Mouse (Mus musculus) hindbrain, postnatal 0 days (tissue): ENCODE measurements around the gene Ttc7b. TPM values are rescaled to one million over a fixed set of nuclear protein-coding genes. Genes with fewer than 3 reads are reported as not detected.
A peak's percentile ranks its signal among the peaks of the same experiment; 100 is the strongest.

Source experiments
- ATAC-seq: fragments of 200-750 bp; cut with Nextera tagmentation; 2 replicates; pipeline ENCODE4 v1.8.0; 2017; ENCODE audit warnings: mild to moderate bottlenecking, moderate TSS enrichment, moderate library complexity
- DNase-seq: peaks from one replicate; pipeline ENCODE4 v3.0.0-alpha.2; 2015; ENCODE audit warnings: low spot score
- H3K27ac ChIP-seq: fragments of 300-500 bp; sonication (generic); 2 replicates; pipeline ENCODE4 v1.5.1; 2014; ENCODE audit warnings: mild to moderate bottlenecking
- H3K27me3 ChIP-seq: fragments of 300-500 bp; sonication (generic); 2 replicates; pipeline ENCODE4 v1.6.1; 2014; ENCODE audit warnings: low read length, mixed read lengths; ENCODE audit not compliant: insufficient read depth
- H3K36me3 ChIP-seq: fragments of 300-500 bp; sonication (generic); 2 replicates; pipeline ENCODE4 v1.6.1; 2014; ENCODE audit warnings: low read length, mixed read lengths; ENCODE audit not compliant: insufficient read depth
- H3K4me1 ChIP-seq: fragments of 300-500 bp; sonication (generic); 2 replicates; pipeline ENCODE4 v1.6.1; 2014; ENCODE audit warnings: antibody characterized with exemption, low read length, mixed read lengths; ENCODE audit not compliant: insufficient read depth
- H3K4me2 ChIP-seq: fragments of 300-500 bp; sonication (generic); 2 replicates; pipeline ENCODE4 v1.6.1; 2014; ENCODE audit warnings: low read depth, mild to moderate bottlenecking, low read length, moderate library complexity, mixed read lengths
- H3K4me3 ChIP-seq: fragments of 300-500 bp; sonication (generic); 2 replicates; pipeline ENCODE4 v1.5.1; 2014; ENCODE audit warnings: low read length
- H3K9ac ChIP-seq: fragments of 300-500 bp; sonication (generic); replicated peaks from 2 replicates; pipeline ENCODE4 v1.6.1; 2014; ENCODE audit warnings: mild to moderate bottlenecking, low read length, moderate library complexity, mixed read lengths
- H3K9me3 ChIP-seq: fragments of 300-500 bp; sonication (generic); 2 replicates; pipeline ENCODE4 v1.6.1; 2016; ENCODE audit warnings: low read length, mixed read lengths
- CTCF ChIP-seq: IDR thresholded peaks from 2 replicates; pipeline ENCODE4 v1.5.1; 2016; ENCODE audit warnings: antibody characterized with exemption, control low read depth, low read depth
- whole genome bisulfite sequencing: fragments of 180-500 bp; shearing (Covaris S2); extraction: QIAGEN DNeasy Blood & Tissue Kit; methylation state at CpG from one replicate; pipeline ENCODE4 v1.1.7; 2014; 5-methylcytosine and 5-hydroxymethylcytosine counted together
- polyA plus RNA-seq: library from polyadenylated mRNA; unstranded; fragments of >200 nt; fragmentation: Nextera tagmentation; extraction: Ambion mirVana; gene quantifications from 2 replicates; pipeline ENCODE4 v1.2.1, GENCODE M21; 2015
- total RNA-seq: library from RNA; depleted of rRNA; stranded (reverse); fragments of >200 nt; gene quantifications from 2 replicates; pipeline ENCODE4 v1.2.3, GENCODE M21; 2014

Gene Ttc7b
- total and polyA plus RNA-seq, 2 experiments from 2014 or later, result 8.6 to 51.2 TPM

GRCm38 (mm10) chr12:100287565-100287964, 233.1 kb downstream of the Ttc7b start:
- Histone ChIP-seq H3K4me1 (peaks cover 27% of the 10 kb centered on the region), H3K36me3 (no peaks in the 10 kb centered on the region), H3K9me3 (no peaks in the 10 kb centered on the region), H3K9ac (no peak overlapping the region), H3K27ac (no peak overlapping the region), H3K4me3 (no peak overlapping the region), H3K4me2 (no peak overlapping the region), H3K27me3 (no peaks in the 10 kb centered on the region)
- 89% methylated on average over 2 of the region's 2 CpGs for WGBS
- DNase-seq (no peak), ATAC-seq (no peak)
- no peak for TF ChIP-seq CTCF

DNA sequence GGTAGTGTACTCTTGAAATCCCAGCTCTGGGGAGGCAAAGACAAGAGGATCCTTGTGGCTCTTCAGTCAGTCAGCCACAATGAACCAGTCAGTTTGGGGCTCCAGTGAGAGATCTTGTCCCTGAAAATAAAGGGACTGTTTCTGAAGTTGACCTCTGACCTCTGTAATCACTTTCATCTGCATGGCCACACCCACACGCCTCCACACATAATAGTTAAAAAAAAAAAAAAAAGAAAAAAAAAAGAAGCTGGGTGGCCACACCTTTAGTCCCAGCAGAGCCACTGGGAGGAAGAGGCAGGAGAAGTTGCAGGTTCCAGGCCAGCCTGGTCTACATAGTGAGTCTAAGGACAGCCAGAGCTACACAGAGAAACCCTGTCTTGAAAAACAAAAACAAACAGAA, 237.3 kb downstream of the Ttc7b start:
- Histone ChIP-seq H3K4me3 (no peak overlapping the region), H3K9me3 (no peaks in the 10 kb centered on the region), H3K36me3 (no peaks in the 10 kb centered on the region), H3K27me3 (no peaks in the 10 kb centered on the region), H3K4me2 (no peak overlapping the region), H3K9ac (no peak overlapping the region), H3K4me1 (peaks cover 11% of the 10 kb centered on the region), H3K27ac (peak overlapping the region; percentile 75)
- no peak for DNase-seq
- ATAC-seq, result no peak
- 100% methylated on average over 1 of the region's 1 CpGs for WGBS
- no peak for TF ChIP-seq CTCF

DNA sequence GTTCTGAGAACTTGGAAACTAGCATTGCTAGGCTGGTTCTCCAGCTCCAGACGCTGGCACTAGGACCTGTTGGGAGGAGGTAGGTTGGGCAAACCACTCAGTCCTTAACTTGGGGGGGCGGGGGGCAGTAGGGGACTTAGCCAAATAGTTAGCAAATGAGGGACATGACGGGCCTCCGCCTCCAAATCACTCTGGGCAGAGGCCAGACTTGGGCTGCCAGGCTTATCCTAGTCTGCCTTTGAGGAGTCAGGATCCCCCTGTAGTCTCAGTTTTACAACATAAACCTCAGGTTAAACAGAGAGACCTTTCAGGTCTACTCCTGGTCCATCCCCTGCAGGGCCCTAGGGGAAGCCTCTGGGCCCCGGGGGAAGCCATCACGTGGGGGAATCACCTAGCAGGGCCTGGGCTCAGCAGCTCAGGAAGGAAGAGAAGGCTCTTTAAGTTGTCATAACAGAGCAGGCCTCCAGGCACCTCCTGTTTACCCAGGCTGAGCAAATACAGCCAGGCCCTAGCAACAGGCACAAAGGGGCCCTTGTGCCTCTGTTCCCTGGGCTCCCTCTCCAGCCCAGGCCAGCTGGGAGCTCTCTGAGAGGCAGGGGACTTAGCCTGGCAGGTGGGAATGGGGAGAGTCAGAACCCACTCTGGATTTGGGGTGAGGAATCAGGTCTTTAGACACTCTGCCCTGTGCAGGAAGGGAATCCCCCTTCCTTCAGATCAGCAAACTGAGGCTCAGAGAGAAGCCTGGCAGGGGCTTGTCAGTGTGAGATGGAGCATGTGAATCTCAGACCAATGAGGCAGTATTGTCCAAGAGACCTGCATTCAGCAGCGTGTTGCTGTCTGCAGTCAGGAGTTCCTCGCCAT, 238.4 kb downstream of the Ttc7b start:
- Histone ChIP-seq H3K27me3 (no peaks in the 10 kb centered on the region), H3K4me1 (peaks cover 11% of the 10 kb centered on the region), H3K9me3 (no peaks in the 10 kb centered on the region), H3K36me3 (no peaks in the 10 kb centered on the region), H3K4me3 (no peak overlapping the region), H3K4me2 (no peak overlapping the region), H3K9ac (no peak overlapping the region; the same call in 1 of the 2 replicates), H3K27ac (peak overlapping the region; percentile 75)
- ATAC-seq (peak; percentile 90), DNase-seq (peak; percentile 73)
- WGBS, result 40% methylated on average over 8 of the region's 8 CpGs
- no peak; the same call in 1 of the 2 replicates for TF ChIP-seq CTCF

- no peak for ATAC-seq
- no peaks in the 10 kb centered on the region for H3K36me3 ChIP-seq
- DNase-seq, result no peak
- no peaks in the 10 kb centered on the region for H3K27me3 ChIP-seq
- H3K4me1 ChIP-seq, result peaks cover 15% of the 10 kb centered on the region
- WGBS, result 68% methylated on average over 4 of the region's 4 CpGs
- H3K9me3 ChIP-seq, result no peaks in the 10 kb centered on the region
- H3K9ac ChIP-seq, result no peak overlapping the region
- H3K27ac ChIP-seq, result peak overlapping the region; percentile 75
- TF ChIP-seq CTCF, result no peak
- H3K4me2 ChIP-seq, result no peak overlapping the region
- H3K4me3 ChIP-seq, result no peak overlapping the region
Observed at GRCm38 (mm10) chr12:100280972-100281794, 239.4 kb downstream of the Ttc7b start.

DNA sequence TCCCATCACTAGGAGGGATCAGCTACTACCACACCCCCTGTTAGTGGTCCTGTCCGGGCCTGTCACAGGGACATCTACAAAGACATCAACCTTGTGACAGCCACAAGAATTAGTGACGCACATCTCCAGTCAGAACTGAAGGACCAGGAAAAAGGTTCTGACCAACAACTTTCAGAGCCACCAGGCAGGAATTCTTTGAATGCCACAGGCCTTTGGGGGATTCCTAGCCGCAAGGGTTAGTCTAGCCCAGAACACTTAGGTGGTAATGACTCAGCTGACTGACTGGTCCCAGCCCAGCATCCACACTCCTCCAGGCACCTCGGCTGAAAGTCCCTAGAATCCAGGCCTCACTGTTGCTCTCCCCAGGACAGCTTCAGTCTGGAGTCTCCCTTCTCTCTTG, 240.7 kb downstream of the Ttc7b start:
- no peaks in the 10 kb centered on the region for H3K27me3 ChIP-seq
- H3K4me2 ChIP-seq, result no peak overlapping the region
- ATAC-seq (no peak), DNase-seq (no peak)
- no peaks in the 10 kb centered on the region for H3K9me3 ChIP-seq
- no peak overlapping the region for H3K9ac ChIP-seq
- no peak overlapping the region for H3K4me3 ChIP-seq
- H3K27ac ChIP-seq, result no peak overlapping the region
- no peak for TF ChIP-seq CTCF
- 79% methylated on average over 4 of the region's 4 CpGs for WGBS
- H3K4me1 ChIP-seq, result peaks cover 21% of the 10 kb centered on the region
- H3K36me3 ChIP-seq, result no peaks in the 10 kb centered on the region

DNA sequence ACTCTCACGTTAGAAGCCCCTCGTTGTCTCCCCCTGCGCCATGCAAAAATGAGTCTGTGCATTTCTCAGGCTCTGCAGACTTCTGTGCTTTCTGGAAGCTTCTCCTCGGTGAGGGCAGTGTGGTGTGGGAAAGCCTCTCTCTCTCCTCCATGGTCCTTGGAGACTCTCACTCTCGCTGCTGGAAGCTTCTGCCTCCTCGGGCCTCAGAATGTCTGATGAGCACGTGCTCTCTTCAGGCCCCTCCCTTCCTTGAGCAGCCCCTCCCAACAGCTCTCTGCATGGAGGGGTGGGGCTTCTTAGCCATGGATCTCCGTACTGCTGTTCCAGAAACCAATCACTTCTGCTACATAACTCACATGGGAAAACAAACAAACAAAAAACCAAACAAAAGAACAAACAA, 242.3 kb downstream of the Ttc7b start:
- 29% methylated on average over 8 of the region's 8 CpGs for WGBS
- no peak overlapping the region for H3K4me3 ChIP-seq
- H3K4me2 ChIP-seq, result no peak overlapping the region
- DNase-seq (peak; percentile 35), ATAC-seq (no peak)
- no peak overlapping the region for H3K9ac ChIP-seq
- H3K27ac ChIP-seq, result no peak overlapping the region
- no peaks in the 10 kb centered on the region for H3K27me3 ChIP-seq
- no peaks in the 10 kb centered on the region for H3K9me3 ChIP-seq
- peaks cover 21% of the 10 kb centered on the region for H3K4me1 ChIP-seq
- H3K36me3 ChIP-seq, result no peaks in the 10 kb centered on the region
- TF ChIP-seq CTCF, result no peak
